Mouse (Mus musculus): ENCODE data around the gene B830017H08Rik.

Gene B830017H08Rik

DNA sequence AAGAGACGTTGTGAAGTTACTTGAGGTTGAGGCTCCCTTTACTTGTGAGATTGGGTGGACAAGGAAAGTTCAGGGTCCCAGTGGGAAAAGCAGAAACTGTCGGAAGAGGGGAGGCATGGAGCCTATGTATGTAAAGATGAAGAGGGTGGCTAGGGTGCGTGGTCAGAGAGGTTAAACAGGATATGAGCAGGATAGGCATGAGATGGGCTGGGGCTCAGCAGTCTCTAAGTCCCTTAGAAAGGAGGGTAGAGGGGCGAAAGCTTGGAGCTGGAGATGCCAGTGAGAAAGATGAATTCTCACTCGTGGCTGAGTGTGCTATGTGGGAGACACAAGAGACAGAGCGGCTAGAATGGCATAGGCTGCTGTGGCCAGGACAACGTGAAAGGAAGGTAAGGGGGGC is at the start of gene B830017H08Rik:
Gene B830017H08Rik (plus strand): TSS at position 301 of the 400 bp plus-strand sequence.
- in situ Hi-C loops (cut with MboI, MseI) = no loop called here

DNA sequence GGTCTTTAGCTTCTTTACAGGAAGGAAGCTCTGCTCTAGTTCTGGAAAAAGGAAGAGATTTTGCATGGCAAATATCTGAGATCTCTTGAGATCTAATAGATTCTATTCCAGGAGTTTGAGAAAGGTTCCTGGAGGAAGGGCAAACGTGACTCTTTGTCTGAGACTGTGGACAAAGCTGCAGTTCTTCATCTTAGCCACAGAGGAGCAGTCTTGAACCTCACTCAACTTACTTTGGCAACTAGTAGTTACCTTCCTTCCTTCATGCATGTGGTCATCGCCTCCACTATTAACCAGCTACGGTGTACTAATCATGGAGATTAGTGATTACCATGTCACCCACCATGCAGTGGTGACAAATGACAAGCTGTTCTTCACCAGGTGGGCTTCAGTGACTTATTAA is 47.6 kb upstream of the B830017H08Rik start:
- in situ Hi-C loops (cut with MboI, MseI) = no loop called here

DNA sequence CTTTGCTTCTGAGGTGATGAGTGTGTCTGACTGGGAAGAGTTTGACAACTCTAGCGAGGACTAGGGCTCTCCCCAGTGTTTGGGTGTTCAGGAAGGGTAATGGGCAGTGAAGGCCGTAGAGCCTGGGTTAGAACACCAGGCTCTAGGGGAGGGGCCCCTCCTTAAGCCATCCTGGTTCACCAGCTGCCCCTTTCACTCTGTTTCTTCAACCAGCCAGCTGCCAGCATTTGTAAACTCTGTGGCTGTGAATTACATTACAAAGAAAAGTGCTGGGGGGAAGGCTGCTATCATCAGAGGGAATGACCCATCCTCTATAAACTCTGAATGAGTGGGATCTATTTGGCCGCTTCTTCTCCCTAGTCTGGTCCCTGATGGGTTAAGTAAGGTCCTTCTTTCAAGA is 40.2 kb upstream of the B830017H08Rik start:
- in situ Hi-C loops (cut with MboI, MseI) = no loop called here

DNA sequence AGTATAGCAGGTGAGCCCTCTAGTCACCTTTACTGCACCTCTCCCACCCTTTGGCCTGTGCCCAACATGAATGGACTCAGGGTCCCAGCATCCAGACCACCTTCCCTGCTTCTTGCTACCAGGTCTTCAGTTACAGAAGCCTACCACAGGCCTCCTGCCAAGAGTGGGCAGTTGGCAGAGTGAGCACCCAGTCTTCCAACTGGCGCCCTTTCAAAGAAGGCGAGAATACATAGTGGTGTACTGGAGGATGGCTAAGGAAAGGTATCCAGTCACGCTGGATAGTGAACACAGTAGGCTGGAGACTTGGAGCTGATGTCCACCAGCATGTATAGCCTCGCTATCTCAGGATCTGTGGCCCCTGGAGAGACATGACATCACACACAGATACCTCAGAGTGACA is 38.9 kb upstream of the B830017H08Rik start:
- in situ Hi-C loops (cut with MboI, MseI) = no loop called here

DNA sequence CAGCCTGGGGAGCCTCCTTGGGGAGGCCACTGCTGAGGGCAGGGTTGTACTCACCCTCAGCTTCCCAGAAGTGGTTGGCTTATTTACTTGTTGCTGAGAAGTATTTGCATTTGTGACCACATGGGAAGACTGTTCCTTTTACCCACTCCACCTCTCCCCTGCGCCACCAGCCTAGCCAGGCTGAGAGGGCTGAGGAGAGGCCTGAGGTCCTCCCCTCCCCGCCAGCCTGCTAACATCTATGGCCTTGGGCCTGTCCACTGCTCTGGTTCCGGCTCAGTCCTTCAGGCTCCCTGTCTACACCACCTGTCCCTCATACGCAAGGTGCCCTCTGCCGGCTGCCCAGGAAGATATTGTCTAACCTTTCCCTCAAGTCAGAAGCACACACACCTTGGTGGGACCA is 37.3 kb upstream of the B830017H08Rik start:
- in situ Hi-C loops (cut with MboI, MseI) = no loop called here

DNA sequence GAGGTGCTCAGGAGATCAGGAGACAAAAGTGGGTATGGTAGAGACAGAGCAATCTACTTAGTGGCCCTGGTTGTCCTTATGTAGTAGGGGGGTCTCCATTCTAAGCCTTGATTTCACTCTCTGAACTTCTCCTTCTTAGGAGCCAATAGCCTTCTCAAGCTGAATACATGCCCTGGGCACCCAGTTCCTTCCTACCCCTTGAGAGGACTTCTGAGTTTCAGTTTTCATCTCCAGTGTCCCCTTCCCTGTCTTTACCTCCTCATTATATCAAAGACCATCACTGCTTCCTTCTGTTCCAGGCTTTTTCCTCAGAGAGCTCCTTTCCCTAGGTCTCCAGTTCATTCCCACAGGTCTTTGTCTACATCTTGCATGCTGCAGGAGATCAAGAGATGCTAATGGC is 36.4 kb upstream of the B830017H08Rik start:
- in situ Hi-C loops (cut with MboI, MseI) = no loop called here

DNA sequence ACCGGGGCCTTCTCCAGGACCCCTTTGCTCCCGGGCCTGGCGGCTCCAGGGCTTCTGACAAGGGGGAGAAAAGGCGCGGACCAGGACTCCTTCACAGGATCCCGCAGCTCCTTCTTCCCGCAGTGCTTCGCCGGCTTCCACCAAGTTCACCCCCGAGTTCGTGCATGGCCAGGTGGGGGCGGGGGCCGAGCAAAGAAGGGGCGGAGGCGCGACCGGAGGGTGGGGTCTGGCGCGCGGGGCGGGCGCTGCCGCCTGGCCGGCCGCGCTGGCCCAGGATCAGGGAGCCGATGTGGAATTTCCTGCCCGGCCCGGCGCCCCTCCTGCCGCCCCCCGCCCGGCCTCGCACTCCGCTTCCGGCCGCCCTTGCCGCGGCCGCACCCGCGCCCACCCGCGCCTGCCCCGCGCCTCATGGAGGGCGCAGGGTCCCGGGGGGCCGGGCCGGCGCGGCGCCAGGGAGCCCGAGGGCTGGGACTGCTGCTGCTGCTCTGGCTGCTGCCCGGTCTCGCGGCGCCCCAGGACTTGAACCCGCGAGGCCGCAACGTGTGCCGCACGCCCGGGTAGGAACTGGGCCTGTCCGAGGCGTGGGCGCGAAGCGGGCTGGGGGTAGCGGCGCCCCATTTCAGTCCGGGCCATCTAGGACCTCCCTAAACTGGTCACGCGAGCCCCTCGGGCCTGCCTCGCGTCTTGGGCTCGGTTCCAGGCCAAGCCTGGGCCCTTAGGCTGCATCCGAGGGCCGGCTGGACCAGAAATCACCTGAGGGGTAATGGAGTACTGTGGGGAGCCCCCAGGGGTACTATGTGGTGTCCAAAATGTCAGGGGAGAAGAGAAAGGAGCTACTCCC is 35.7 kb upstream of the B830017H08Rik start, which contains the start of gene Scarf2:
Gene Scarf2 (plus strand): TSS at position 312 of the 841 bp plus-strand sequence.
- in situ Hi-C loops (cut with MboI, MseI) = no loop called here

DNA sequence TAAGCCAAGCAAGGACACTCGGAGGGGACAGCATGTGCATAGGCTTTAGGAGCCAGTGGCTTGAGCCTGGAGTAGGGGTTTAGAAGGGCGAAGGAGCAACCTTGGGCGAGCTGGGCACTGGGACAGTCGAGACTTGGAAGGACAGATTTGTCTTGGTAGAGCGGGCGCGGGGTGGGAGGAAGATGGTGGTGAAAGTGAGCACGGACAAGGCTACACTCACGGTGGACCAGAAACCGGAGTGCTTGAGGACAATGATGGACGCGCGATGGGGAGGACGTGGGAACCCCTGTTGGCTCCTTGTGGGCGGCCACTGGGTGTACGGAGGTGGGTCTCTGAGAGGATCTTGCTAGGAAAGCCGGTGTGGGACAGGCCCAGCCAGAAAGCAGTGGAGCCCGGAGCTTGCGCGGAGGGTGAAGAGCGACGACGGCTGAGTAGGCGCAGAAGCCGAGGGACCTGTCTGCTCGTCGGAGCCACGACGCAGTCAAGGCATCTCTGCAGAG is 35.1 kb upstream of the B830017H08Rik start:
- in situ Hi-C loops (cut with MboI, MseI) = no loop called here

DNA sequence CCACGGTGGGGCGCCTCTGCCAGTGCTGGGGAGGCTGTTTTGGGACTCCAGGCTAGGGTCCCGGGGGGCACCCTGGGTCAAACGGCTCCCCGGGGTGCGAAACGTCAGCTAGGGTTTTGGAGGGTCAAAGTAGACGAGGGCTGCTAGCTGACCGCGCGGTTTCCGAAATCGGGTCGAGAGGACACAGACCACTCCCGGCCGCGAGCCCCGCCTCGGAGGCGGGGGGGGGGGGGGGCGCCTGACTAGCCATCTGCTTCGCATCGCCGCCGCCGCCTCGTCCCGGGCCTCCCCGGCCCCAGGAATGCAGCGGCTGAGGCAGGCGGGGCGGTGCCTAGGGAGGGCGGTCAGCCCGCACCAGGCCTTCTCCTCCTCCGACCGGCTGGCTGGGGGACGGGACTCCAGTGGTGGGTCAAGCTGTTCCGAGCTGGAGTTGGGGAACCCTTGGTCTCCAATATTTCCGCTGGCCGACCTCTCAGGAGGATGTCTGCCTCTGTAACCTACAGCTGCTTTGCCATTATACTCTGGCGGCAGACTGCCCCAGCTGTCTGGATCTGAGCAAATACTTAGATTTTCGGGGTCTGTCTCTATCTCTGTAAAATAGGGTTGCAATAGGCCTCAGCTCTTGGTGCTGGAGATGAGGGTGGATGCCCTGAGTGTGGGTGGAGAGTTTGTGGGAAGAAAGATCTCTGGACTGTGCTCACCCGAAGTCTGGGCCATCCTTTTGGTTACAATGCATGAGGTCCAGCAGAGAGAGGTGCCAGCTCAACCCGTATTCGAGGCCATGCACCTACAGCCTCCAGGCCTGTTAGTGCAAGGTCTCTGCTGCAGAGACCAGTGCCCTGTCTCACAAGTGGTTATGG is 34.4 kb upstream of the B830017H08Rik start:
- in situ Hi-C loops (cut with MboI, MseI) = no loop called here

DNA sequence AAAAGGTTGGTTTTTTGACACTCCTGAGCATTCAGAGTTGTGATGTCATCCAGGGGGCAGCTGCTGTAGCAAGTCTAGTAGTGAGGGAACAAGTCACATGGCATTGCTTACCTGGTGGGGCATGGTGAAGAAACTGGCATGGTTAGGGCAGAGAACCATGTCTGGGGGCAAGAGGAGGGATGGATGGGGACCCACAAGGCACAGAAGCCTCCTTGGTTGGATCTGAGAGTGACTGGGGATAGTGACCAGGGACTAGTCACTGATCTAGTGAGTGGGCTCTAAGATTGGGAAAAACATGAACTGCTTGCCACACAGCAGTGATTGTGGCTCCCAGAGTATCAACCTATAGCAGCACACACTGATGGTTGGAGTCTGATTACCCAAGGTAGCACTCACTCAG is 33.3 kb upstream of the B830017H08Rik start:
- in situ Hi-C loops (cut with MboI, MseI) = no loop called here

DNA sequence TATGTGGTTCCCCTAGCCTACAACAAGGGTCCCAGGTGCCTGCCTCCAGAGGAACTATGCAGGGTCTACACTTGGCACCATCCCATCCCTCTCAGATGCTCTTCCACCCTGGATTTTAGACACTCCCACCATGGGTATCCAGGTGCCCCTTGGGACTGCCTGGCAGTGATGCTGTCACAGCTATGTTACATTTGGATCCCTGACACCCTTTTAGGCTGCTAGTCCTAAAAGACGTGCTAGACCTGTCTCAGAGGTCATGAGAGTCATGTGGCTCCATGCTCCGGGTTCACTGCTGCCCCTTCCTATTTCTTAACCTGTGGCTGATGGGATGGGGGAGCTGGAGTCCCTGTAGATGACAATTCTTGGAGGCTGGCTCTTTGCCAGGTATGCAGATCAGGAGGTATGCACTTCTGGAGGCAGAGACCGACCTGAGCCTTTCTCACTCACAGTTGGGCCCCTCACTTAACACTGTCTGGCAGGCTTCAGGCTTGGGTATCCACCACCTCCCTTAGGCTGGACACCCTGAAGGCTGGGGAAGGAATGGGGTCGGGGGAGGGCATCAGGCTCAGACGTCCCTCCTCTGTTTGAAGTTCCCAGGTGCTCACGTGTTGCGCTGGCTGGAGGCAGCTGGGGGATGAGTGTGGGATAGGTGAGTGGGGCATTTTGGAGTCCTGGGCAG is 31.0 kb upstream of the B830017H08Rik start:
- in situ Hi-C loops (cut with MboI, MseI) = no loop called here

DNA sequence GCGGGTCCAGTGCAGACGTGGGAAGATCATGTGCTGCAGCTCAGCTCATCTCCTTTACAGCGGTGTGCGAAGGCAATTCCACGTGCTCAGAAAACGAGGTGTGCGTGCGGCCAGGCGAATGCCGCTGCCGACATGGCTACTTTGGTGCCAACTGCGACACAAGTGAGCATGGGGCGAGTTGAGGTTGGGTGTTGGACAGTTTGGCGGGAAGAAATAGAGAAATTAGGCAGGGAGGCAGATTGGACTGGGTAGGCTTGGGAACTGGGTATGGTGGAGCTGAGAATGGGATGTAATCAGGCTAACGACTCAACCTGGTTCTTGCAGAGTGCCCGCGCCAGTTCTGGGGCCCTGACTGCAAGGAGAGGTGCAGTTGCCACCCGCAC is 30.5 kb upstream of the B830017H08Rik start:
- in situ Hi-C loops (cut with MboI, MseI) = no loop called here

DNA sequence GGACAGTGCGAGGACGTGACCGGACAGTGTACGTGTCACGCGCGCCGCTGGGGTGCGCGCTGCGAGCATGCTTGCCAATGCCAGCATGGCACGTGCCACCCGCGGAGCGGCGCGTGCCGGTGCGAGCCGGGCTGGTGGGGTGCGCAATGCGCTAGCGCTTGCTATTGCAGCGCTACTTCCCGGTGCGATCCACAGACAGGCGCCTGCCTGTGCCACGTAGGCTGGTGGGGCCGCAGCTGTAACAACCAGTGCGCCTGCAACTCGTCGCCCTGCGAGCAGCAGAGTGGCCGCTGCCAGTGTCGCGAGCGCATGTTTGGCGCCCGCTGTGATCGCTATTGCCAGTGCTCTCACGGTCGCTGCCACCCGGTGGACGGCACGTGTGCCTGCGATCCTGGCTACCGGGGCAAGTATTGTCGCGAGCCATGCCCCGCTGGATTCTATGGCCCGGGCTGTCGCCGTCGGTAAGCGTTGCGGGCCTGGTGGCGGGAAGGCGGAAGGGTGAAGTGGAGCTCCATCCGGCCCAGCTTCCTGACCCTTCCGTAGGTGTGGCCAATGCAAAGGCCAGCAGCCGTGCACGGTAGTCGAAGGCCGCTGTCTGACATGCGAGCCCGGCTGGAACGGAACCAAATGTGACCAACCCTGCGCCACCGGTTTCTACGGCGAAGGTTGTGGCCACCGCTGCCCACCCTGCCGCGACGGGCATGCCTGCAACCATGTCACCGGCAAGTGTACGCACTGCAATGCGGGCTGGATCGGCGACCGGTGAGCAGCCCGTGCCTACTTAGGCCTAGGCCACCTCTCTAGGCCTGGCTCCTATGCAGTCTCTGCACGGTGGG is 29.9 kb upstream of the B830017H08Rik start:
- in situ Hi-C loops (cut with MboI, MseI) = no loop called here

DNA sequence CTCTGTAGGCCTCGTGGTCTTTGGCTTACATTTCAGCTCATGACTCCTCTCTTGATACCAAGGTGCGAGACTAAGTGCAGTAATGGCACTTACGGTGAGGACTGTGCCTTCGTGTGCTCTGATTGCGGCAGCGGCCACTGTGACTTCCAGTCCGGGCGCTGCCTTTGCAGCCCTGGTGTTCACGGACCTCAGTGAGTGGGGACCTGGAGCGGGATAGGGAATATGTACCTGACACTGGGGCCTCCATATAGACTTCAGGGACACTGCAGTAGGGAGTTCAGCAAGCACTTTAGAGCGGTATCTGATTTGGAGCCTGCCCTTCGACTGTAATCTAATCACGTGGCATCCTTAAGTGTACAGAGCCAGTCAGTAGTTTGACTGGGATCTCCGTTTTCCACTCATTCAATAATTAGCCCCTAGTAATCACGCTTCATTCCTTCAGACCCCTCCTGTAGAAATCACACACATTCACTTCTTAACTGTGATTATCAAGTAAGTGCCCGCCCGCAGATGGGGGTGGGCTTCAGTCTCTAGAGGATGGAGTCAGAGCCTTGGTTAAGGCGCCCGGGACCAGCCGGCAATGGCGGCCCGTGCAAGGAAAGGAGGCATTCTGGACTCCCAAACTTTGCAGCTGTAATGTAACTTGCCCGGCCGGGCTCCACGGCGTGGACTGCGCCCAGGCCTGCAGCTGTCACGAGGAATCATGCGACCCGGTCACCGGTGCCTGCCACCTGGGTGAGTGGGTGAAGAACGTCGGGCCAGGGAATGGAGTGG is 29.1 kb upstream of the B830017H08Rik start:
- in situ Hi-C loops (cut with MboI, MseI) = no loop called here

DNA sequence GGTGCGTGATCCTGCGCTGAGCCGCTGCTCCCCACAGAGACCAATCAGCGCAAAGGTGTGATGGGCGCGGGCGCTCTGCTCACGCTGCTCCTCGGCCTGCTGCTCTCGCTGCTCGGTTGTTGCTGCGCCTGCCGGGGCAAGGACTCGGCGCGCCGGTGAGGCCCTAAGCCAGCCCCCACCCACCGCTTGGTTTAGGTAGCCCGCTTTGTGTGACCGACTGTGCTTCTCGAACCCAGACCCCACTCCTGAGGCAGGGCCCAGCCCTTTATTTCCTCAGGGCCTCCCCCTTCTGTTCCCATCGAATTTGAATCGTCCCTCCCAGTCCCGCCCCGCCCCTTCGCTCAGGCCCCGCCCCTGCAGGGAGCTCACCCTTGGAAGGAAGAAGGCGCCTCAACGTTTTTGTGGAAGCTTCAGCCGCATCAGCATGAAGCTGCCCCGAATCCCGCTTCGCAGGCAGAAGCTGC is 28.4 kb upstream of the B830017H08Rik start:
- in situ Hi-C loops (cut with MboI, MseI) = no loop called here

DNA sequence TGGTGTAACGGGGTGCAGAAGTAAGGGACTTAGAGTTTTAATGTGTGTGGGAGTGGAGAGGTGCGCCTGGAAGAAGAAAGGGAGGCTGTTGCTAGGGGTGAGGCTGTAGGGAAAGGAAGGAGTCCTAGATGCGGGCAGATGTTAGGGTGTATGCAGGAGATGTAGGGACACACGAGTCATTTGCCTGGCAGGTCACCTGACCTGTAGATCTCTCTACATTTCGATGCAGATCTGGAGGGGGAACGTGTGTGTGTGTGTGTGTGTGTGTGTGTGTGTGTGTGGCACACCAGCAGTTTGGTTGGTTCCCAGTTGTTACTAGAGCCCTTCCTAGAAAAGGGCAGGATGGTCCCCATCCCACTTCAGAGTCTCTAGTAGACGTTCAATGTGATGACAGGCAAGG is 27.9 kb upstream of the B830017H08Rik start:
- in situ Hi-C loops (cut with MboI, MseI) = no loop called here

DNA sequence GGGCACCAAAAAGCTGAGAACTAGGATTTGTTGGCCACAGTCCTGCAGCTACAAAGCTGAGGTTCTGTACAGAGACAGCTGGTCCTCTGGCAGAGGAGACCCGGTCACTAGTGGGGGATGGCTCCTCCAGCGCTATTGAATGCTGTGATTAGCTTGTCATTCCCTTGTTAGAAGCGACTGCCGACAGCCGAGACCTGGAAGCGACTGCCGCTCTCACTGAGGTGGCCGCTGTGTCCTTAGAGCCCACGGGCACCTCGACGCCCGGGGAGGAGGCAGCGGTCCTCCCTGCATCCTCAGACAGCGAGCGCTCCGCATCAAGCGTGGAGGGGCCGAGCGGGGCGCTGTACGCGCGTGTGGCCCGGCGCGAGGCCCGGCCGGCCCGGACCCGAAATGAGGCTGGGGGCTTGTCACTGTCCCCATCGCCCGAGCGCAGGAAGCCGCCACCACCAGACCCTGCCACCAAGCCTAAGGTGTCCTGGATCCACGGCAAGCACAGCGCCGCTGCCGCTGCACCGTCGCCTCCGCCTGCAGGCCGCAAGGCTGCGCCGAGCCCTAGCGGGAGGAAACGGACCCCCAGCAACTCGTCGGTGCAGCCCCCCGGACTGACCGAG is 26.2 kb upstream of the B830017H08Rik start:
- in situ Hi-C loops (cut with MboI, MseI) = no loop called here

DNA sequence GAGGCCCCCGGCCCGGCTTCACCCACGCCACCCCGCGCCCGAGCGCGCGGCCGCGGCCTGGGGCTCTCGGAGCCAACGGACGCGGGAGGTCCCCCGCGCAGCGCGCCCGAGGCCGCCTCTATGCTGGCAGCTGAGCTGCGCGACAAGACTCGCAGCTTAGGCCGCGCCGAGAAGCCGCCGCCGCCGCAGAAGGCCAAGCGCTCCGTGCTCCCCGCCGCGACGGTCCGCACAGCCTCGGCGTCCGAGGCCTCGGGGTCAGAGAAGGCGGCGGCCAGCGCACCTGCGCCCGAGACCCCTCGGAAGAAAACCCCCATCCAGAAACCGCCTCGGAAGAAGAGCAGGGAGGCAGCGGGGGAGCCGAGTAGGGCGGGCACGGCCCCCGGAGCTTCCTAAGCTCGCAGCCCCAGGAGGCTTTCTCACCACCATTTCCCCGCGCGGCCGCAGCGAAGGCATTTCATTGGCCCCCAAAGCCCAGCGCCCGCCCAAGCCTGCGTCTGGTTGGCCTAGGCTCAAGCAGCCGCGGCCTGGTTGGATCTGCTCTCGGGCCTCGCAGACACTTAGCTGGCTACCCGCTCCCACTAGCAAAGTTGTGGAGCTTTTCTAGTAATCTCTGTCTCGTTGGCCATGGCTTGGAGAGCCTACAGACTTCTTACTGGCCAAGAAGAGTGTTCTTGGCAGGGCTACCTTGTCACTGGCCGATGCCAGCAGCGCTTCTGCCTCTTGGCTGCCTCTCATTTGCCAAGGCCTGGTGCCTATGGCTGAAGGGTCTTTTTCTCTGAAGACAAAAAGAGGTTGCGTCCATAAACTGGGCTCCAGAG is 25.5 kb upstream of the B830017H08Rik start:
- in situ Hi-C loops (cut with MboI, MseI) = no loop called here

DNA sequence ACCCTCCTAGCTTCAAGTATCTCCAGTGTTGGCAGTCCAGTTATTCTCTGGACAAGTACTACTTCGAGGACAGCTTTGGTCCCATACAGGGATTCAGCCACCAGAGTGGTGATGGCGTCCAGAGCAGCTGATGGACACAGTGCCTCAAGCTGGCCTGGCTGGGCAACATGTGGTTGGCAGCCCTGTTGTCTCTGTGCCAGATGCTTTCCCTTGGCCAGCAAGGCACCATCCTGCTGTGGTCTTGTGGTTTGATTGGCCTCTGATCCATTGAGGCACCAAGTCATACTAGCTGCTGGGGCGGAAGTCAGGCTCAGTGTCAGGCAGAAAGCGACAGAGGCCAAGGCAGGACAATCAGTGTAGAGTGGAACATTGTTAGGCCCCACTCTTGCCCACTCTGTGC is 23.8 kb upstream of the B830017H08Rik start:
- in situ Hi-C loops (cut with MboI, MseI) = no loop called here
